Mouse (Mus musculus) kidney, adult 2 months (tissue): ENCODE results near the gene Ints6l.

Experiments used
- CTCF ChIP-seq: fragments of 200-500 bp; conservative IDR thresholded peaks from 2 replicates; pipeline ENCODE4 v1.5.1; 2011; ENCODE audit warnings: low read depth, mild to moderate bottlenecking, control low read depth, low read length, moderate library complexity, mixed read lengths; ENCODE audit not compliant: insufficient read depth, insufficient read length
- POLR2A ChIP-seq: fragments of 200-500 bp; IDR thresholded peaks from one replicate; pipeline ENCODE4 v1.6.1; 2011; ENCODE audit warnings: low read depth, low read length, control low read depth

DNA sequence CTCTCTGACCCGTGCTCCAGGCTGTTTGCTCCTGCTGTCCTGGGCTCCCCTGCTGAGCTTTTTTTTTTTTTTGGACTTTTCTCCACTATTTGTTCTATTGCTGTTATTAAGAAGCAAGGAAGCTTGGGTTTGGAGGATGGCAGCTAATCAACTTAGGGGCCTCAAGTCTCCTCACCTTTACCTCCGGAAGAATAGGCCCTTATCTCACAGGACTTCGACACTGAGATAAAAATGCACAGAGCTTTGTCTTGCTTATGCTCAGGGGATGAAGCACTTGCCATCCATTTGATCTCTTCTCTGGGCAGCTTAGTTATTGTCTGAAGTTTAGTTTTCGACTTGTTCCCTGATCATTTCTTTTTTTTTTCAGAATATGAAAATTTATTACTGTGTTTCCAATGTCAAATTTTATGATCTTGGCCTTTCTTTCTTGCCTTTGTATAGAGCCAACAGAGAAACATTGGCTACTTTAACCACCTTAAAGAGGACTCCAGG lies 7.1 kb upstream of the Ints6l start, which contains the start of gene Gm2174:
- TF ChIP-seq POLR2A (no peak), CTCF (no peak)
